Mouse (Mus musculus) layer of hippocampus, adult 9-10 months (tissue): Measurements from ENCODE around the gene Gls2.
"Not testable (repeated sequence)": the region's sequence is repeated elsewhere in the genome, so short reads cannot be mapped to it uniquely, and the experiment has no call there.

Experiments
- DNase-seq: peaks from one replicate; pipeline ENCODE4 v3.0.0; 2022; ENCODE audit warnings: low spot score

The Gls2 gene

DNA sequence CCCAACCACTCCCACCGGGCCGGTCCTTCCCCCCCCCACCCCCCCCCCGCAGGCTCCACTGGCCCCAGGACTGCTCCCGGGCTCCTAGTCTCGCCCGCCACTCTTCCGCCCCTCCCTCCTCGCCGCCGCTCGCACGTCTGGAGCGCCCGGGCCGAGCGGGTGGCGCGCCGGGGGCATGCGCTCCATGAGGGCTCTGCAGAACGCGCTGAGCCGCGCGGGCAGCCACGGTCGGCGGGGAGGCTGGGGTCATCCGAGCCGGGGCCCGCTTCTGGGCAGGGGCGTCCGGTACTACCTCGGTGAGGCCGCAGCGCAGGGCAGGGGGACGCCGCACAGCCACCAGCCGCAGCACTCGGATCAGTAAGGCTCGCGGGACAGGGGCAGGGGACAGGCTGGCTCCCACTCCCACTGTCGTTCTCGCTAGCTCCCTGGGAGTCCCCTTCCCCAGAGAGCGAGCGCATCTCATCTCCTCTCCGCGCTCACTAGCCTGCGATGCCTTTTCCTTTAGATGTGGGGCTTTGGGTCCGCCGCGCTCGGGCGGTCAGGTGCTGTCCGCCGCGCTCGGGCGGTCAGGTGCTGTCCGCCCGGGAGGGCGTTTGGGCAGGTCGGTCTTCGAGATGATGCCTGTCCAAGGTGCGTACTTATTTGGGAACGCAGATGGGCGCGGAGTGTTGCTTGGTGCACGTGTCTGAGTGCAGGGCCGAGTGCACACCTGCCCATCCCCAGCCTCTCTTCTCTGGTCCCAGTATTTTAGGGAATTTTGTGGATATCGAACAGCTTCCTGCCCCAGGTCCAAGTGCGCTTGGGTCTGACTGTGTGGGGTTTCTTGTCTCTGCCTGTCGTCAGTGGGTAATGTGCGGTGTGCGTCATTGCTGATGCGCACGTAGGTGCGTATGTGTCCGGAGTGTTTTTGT, 549 bp downstream of the Gls2 start:
- no peak for DNase-seq

DNA sequence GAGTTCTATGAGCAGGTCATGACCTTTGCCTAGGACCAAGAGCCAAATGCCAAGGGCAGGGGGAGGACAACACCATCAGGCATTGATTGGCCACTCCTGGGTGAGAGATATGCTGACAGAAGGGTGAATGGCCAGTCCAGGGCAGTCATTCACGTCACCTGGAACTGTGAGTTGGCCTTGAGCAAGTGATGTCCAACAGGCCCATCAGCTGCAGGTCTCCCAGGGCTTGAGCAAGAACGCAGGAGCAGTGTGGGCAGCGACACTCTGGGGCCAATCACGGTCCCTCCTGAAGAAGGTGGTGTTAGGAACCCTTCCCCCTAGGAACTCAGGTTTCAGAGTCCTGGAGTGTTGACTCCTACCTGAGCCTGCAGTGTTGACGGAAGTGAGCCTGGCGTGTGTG, 7.6 kb downstream of the Gls2 start:
- no peak for DNase-seq

DNA sequence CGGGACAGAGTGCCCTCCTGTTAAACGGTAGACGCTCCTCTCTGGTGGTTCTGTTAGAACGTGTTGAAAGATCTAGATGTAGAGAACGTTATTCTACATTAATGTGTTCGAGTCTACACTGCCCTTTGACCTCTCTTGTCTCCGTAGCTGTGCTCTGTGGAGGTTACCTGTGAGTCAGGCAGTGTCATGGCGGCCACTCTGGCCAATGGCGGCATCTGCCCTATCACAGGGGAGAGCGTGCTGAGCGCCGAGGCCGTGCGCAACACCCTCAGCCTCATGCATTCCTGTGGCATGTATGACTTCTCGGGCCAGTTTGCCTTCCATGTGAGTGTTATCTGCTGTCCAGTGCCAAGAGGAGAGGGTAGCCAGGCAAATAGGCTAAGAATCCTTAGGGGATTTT, 10.7 kb downstream of the Gls2 start:
- DNase-seq = no peak

DNA sequence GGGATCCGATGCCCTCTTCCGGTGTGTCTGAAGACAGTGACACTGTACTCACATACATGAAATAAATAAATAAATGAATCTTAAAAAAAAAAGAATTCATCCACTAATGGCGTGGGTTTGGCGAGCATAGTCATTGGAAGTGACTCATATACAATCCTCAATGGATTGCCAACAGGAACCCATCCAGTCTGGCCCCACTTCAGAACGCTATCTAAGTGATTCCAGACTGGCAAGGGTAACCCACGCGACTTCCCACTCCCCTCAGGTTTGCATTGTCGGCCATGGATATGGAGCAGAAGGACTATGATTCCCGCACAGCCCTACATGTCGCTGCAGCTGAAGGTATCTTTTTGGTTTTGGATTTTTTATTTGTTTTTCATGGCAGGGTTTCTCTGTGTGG, 14.1 kb downstream of the Gls2 start:
- no peak for DNase-seq

DNA sequence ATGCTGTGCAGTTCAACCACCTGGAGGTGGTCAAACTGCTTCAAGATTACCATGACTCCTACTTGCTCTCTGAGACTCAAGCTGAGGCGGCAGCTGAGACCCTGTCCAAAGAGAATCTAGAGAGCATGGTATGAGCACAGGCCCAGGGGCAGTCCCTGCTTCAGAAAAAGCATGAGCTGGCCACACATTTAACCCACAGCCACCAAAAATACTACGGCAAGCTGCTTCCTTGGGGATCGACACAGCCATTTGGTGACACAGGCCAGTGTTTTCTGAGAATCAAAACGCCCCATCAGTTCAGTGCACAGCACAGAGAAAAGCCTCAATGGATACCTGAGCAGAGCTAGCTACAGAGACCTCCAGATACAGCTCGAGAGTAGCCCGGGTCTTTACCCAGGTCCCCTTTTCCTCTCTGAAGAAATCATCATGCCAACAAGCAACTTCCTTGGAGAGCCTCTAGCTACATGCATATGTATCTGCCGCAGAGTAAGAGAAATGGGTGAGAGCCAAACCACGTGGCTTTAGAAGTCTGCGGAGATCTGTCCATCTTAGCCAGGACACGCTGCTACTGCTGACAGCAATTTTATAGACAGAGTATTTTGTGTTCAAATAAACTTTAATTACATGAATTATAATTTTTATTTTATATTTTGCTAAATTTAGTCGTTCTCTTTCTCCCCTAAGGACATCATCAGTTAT, 15.2 kb downstream of the Gls2 start:
- no peak for DNase-seq

- DNase-seq = no peak
These were observed 15.9 kb downstream of the Gls2 start for GRCm38 (mm10) chr10:128210131-128210530.

DNA sequence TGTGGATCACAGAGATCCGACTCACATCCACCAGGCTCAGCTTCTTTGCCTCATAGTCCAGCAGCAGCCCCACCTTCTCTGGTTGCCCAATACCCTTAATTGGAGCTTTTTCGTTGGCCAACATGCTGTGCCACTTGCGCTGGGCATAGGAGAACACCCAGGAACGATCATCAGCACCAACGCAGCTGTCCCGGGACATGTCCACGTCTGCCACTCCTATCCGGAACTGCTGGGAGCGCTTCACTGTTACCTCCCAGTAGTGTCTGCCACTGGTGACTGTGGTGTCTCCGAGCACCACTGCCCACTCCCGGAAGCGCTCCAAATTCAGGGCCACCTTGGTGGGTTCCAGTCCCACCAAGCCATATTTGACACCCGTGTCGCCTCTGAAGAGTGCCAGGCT, 16.7 kb downstream of the Gls2 start:
- DNase-seq = no peak

- DNase-seq = peak; percentile 72
These were observed 17.3 kb downstream of the Gls2 start, which contains the start of gene Spryd4 for GRCm38 (mm10) chr10:128211390-128212108. Gene Spryd4 (minus strand): TSS chr10:128211807.

DNA sequence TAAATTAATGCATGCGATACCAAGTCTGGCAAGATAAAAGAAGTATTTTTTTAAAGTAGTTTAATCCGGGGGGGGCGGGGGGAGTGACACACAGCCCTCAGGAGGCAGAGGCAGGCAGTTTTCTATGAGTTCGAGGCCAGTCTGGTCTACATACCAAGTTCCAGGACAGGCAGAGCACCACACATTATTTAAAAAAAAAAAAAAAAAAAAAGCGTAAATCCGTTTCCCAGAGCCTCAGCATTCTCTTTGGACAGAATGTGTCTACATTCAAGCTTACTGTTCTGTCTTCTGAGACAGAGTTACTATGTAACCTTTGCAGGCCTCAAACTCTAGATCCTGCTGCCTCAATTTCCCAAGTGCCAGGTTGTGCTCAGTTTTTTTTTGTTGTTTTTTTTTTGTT, 17.9 kb downstream of the Gls2 start:
- no peak for DNase-seq

DNA sequence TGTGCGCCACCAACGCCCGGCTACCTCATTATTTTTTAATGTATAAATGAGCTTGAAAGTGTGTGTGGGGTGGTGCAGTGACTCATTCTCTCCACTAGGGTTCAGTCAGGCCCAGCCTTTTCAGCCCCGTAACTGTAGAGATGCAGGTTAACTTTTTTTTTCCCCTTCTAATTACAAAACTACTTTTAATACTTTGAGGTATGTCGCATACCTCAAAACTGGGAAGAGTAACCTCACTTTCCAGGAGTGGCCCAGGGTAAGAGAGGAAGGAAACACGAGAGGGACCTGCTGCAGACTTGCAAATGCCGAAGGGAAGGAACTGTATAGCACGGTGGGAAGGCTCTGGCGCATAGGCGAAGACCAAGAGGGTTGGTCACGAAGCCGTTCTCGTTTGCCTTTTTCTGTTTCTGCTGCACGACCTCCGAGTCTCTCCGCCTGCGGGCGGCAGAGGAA, 18.6 kb downstream of the Gls2 start:
- no peak for DNase-seq

DNA sequence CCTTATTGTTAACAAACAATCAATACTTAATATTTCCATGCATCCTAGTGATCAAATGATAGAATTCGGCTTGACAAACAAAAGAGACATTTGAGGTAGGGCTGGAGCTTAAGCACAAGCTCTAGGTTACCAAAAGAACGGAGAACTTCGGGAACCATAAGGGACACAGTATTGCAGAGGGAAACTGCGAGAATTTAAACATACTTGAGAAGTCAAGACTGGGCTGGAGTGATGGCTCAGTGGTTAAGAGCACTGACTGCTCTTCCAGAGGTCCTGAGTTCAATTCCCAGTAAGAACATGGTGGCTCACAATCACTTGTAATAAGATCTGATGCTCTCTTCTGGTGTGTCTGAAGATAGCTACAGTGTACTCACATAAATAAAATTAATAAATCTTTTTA, 19.9 kb downstream of the Gls2 start:
- not testable (repeated sequence) for DNase-seq

- no peak for DNase-seq
These were observed 20.7 kb downstream of the Gls2 start for GRCm38 (mm10) chr10:128214981-128215380.

GRCm38 (mm10) chr10:128218387-128219117, 24.3 kb downstream of the Gls2 start:
- DNase-seq = no peak

- DNase-seq = no peak
These were observed 27.5 kb downstream of the Gls2 start for GRCm38 (mm10) chr10:128221533-128222286.

GRCm38 (mm10) chr10:128225064-128225463, 30.8 kb downstream of the Gls2 start:
- DNase-seq = no peak

GRCm38 (mm10) chr10:128225538-128225937, 31.3 kb downstream of the Gls2 start, which contains the start of gene Mip:
Gene Mip (plus strand): TSS chr10:128225838.
- DNase-seq = no peak

- no peak for DNase-seq
These were observed 33.3 kb downstream of the Gls2 start for GRCm38 (mm10) chr10:128227592-128227991.

DNA sequence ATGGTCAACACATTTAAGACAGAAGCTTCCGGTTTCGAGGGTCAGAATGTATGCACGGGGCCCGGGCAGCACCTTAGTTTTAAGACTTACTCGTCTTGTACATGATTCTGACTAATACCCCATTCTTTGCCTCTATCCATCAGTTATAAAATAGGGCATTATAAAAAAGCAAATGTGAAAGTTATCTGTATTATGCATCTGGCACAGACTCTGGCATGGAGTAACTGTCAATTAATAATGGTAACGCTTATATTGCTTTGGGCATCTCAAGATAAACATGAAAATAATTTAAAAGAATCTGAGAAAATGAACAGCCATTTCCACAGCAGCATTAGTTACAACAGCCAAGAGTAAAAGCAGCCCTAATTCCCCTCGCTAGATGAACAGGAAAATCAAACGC, 33.8 kb downstream of the Gls2 start:
- DNase-seq = no peak

DNA sequence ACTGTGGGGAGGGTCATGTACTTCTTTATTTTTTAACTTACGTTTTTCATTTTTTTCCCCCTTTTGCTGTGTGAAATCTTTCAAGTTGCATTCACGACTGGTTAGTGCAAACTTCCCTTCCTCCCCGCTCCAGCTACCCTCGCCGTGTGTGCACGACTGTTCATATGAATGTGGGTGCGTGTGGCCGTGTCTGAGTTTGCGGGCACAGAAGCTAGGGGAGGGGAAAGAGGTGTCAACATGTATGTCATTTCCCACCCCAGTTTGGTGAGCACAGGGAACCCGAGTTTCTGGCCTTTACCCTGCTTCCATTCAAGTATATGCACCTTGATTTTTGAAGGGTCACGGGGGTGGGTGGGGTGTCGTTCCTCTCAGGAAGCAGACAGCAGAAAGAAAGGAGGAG, 36.3 kb downstream of the Gls2 start:
- no peak for DNase-seq

DNA sequence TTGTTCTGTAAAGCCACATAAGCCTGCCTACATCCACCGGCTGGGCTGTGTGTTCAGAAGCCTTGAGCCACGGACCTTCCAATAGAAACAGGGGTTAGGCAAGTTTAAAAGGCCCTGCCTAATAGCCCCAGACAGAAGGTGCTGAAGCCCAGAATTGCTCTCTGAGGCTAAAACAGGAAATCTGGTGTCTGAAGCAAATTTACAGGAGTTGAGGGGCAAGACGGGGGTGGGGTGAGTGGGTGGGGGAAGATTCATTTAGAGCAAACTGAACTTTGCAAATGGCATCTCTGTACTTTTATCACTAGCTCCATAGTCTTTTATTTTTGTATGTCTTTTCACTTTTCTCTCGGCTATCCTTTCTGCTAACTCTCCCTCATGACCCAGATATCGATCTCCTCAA, 36.9 kb downstream of the Gls2 start:
- DNase-seq = no peak
